Mouse (Mus musculus) forebrain, embryonic 11.5 days (tissue): ENCODE data around the gene Pif1. TPM values are rescaled to one million over a fixed set of nuclear protein-coding genes. Genes with fewer than 3 reads are reported as not detected.

Experiments used
- ATAC-seq: fragments of 200-750 bp; cut with Nextera tagmentation; replicated peaks from 2 replicates; pipeline ENCODE4 v1.8.0; 2017; ENCODE audit warnings: moderate TSS enrichment; ENCODE audit not compliant: low FRiP score
- DNase-seq: peaks from one replicate; pipeline ENCODE4 v3.0.0-alpha.2; 2017; ENCODE audit warnings: low spot score
- H3K27ac ChIP-seq: fragments of 300-500 bp; sonication (generic); 2 replicates; pipeline ENCODE4 v1.5.1; 2014; ENCODE audit warnings: low read depth, low read length
- H3K27me3 ChIP-seq: fragments of 300-500 bp; sonication (generic); 2 replicates; pipeline ENCODE4 v1.6.1; 2014; ENCODE audit warnings: mild to moderate bottlenecking, low read length, mixed read lengths; ENCODE audit not compliant: control insufficient read depth, insufficient read depth
- H3K36me3 ChIP-seq: fragments of 300-500 bp; sonication (generic); 2 replicates; pipeline ENCODE4 v1.6.1; 2014; ENCODE audit warnings: mild to moderate bottlenecking, low read length, moderate library complexity, mixed read lengths; ENCODE audit not compliant: control insufficient read depth, insufficient read depth
- H3K4me1 ChIP-seq: fragments of 300-500 bp; sonication (generic); replicated peaks from 2 replicates; pipeline ENCODE4 v1.6.1; 2014; ENCODE audit warnings: low read length, mixed read lengths; ENCODE audit not compliant: control insufficient read depth, insufficient read depth
- H3K4me2 ChIP-seq: fragments of 300-500 bp; sonication (generic); 2 replicates; pipeline ENCODE4 v1.6.1; 2014; ENCODE audit warnings: low read depth, mild to moderate bottlenecking, low read length, moderate library complexity, mixed read lengths; ENCODE audit not compliant: severe bottlenecking
- H3K4me3 ChIP-seq: fragments of 300-500 bp; sonication (generic); 2 replicates; pipeline ENCODE4 v1.5.1; 2014; ENCODE audit warnings: low read depth, low read length
- H3K9ac ChIP-seq: fragments of 300-500 bp; sonication (generic); 2 replicates; pipeline ENCODE4 v1.6.1; 2014; ENCODE audit warnings: low read length
- H3K9me3 ChIP-seq: fragments of 300-500 bp; sonication (generic); 2 replicates; pipeline ENCODE4 v1.6.1; 2016; ENCODE audit warnings: low read length, mixed read lengths; ENCODE audit not compliant: control insufficient read depth
- WGBS: fragments of 180-500 bp; shearing (Covaris S2); extraction: QIAGEN DNeasy Blood & Tissue Kit; methylation state at CpG from one replicate; pipeline ENCODE4 v1.1.7; 2014; 5-methylcytosine and 5-hydroxymethylcytosine counted together
- polyA plus RNA-seq: library from polyadenylated mRNA; unstranded; fragments of >200 nt; fragmentation: Nextera tagmentation; extraction: Ambion mirVana; gene quantifications from 2 replicates; pipeline ENCODE4 v1.2.1, GENCODE M21; 2014

Gene Pif1
- polyA plus RNA-seq, 1 experiment from 2014 or later, result 31.8 TPM

GRCm38 (mm10) chr9:65630631-65631353 lies 43.8 kb downstream of the Pif1 start:
- Histone ChIP-seq H3K9ac (peak overlapping the region; percentile 68), H3K4me1 (peaks cover 15% of the 10 kb centered on the region), H3K36me3 (no peaks in the 10 kb centered on the region), H3K27ac (no peak overlapping the region), H3K4me2 (peak overlapping the region; percentile 100), H3K9me3 (no peaks in the 10 kb centered on the region), H3K4me3 (peak overlapping the region; percentile 60), H3K27me3 (peaks cover 31% of the 10 kb centered on the region)
- ATAC-seq (peak; percentile 74), DNase-seq (peak; percentile 83)
- WGBS, result 1% methylated on average over 63 of the region's 78 CpGs

- peak overlapping the region; percentile 68 for H3K9ac ChIP-seq
- H3K27ac ChIP-seq, result no peak overlapping the region
- H3K4me2 ChIP-seq, result peak overlapping the region; percentile 100
- WGBS, result 8% methylated on average over 16 of the region's 16 CpGs
- H3K36me3 ChIP-seq, result no peaks in the 10 kb centered on the region
- no peak for DNase-seq
- H3K9me3 ChIP-seq, result no peaks in the 10 kb centered on the region
- peaks cover 15% of the 10 kb centered on the region for H3K4me1 ChIP-seq
- no peak for ATAC-seq
- H3K27me3 ChIP-seq, result peaks cover 31% of the 10 kb centered on the region
- H3K4me3 ChIP-seq, result peak overlapping the region; percentile 60
Observed at GRCm38 (mm10) chr9:65631354-65632021, 44.5 kb downstream of the Pif1 start.

DNA sequence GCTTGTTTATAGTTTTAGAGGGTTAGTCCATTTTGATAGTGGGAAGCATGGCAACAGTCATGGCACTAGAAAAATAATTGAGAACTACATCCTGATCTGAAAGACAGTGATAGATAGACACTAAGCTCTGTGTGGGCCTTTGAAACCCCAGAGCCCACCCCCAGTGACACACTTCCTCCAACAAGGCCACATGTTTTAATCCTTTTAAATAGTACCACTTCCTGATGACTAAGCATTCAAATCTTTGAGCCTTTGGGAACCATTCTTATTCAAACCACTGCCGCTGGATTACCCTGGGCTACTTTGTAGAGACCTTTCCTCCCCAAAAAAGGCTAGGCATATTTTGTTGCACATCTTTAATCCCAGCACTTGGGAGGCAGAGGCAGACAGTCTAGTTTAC lies 48.8 kb downstream of the Pif1 start:
- Histone ChIP-seq H3K9me3 (no peaks in the 10 kb centered on the region), H3K4me2 (no peak overlapping the region), H3K4me3 (no peak overlapping the region), H3K36me3 (no peaks in the 10 kb centered on the region), H3K27ac (no peak overlapping the region), H3K9ac (no peak overlapping the region), H3K4me1 (peaks cover 10% of the 10 kb centered on the region), H3K27me3 (peaks cover 14% of the 10 kb centered on the region)
- 57% methylated on average over 1 of the region's 1 CpGs for WGBS
- DNase-seq (no peak), ATAC-seq (no peak)

DNA sequence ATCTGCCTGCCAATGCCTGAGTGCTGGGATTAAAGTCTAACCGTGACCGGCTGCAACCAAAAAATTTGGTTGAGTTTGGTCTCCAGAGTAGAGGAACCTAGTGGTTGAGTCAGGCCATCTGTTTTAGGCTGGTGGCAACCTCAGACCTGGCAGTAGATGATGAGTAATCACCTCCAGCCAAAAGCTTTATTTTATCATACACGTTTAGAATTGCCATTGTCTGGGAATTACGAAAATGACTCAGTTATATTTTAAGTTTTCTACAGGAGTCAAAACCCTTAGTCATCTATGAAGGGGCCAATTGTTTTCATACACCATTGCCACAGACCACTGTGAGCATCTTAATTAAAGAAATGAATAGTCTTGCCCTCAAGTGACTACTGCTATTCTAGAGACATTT lies 50.0 kb downstream of the Pif1 start:
- ATAC-seq (no peak), DNase-seq (no peak)
- peaks cover 3% of the 10 kb centered on the region for H3K27me3 ChIP-seq
- no peaks in the 10 kb centered on the region for H3K36me3 ChIP-seq
- no peaks in the 10 kb centered on the region for H3K9me3 ChIP-seq
- H3K4me1 ChIP-seq, result peaks cover 8% of the 10 kb centered on the region
- 85% methylated on average over 4 of the region's 4 CpGs for WGBS
- H3K4me3 ChIP-seq, result no peak overlapping the region
- H3K4me2 ChIP-seq, result no peak overlapping the region
- no peak overlapping the region for H3K9ac ChIP-seq
- H3K27ac ChIP-seq, result no peak overlapping the region

GRCm38 (mm10) chr9:65639065-65639464 lies 52.1 kb downstream of the Pif1 start:
- H3K4me3 ChIP-seq, result no peak overlapping the region
- H3K4me1 ChIP-seq, result peaks cover 8% of the 10 kb centered on the region
- no peak for ATAC-seq
- H3K4me2 ChIP-seq, result no peak overlapping the region
- H3K27ac ChIP-seq, result no peak overlapping the region
- no peak overlapping the region for H3K9ac ChIP-seq
- DNase-seq, result no peak
- no peaks in the 10 kb centered on the region for H3K27me3 ChIP-seq
- 60% methylated on average over 5 of the region's 5 CpGs for WGBS
- H3K36me3 ChIP-seq, result no peaks in the 10 kb centered on the region
- H3K9me3 ChIP-seq, result no peaks in the 10 kb centered on the region

GRCm38 (mm10) chr9:65640838-65641410 lies 54.0 kb downstream of the Pif1 start:
- no peak overlapping the region for H3K4me3 ChIP-seq
- no peak overlapping the region for H3K27ac ChIP-seq
- DNase-seq (no peak), ATAC-seq (no peak)
- no peaks in the 10 kb centered on the region for H3K36me3 ChIP-seq
- H3K27me3 ChIP-seq, result no peaks in the 10 kb centered on the region
- H3K4me1 ChIP-seq, result peaks cover 8% of the 10 kb centered on the region
- H3K4me2 ChIP-seq, result no peak overlapping the region
- no peak overlapping the region for H3K9ac ChIP-seq
- 6% methylated on average over 5 of the region's 5 CpGs for WGBS
- H3K9me3 ChIP-seq, result no peaks in the 10 kb centered on the region

- Histone ChIP-seq H3K4me3 (no peak overlapping the region), H3K9me3 (no peaks in the 10 kb centered on the region), H3K9ac (no peak overlapping the region), H3K27me3 (no peaks in the 10 kb centered on the region), H3K4me2 (no peak overlapping the region), H3K36me3 (no peaks in the 10 kb centered on the region), H3K27ac (no peak overlapping the region), H3K4me1 (peaks cover 8% of the 10 kb centered on the region)
- 8% methylated on average over 12 of the region's 12 CpGs for WGBS
- ATAC-seq (no peak), DNase-seq (no peak)
Observed at GRCm38 (mm10) chr9:65641446-65642052, 54.6 kb downstream of the Pif1 start.

- no peaks in the 10 kb centered on the region for H3K36me3 ChIP-seq
- H3K27ac ChIP-seq, result no peak overlapping the region
- H3K9ac ChIP-seq, result no peak overlapping the region
- peaks cover 8% of the 10 kb centered on the region for H3K4me1 ChIP-seq
- no peak overlapping the region for H3K4me2 ChIP-seq
- H3K4me3 ChIP-seq, result no peak overlapping the region
- no peaks in the 10 kb centered on the region for H3K9me3 ChIP-seq
- DNase-seq, result no peak
- H3K27me3 ChIP-seq, result no peaks in the 10 kb centered on the region
- ATAC-seq, result no peak
Observed at GRCm38 (mm10) chr9:65642546-65642945, 55.6 kb downstream of the Pif1 start.
